Mouse (Mus musculus) kidney, adult 2 months (tissue): ENCODE data around the gene Lonp2. TPM values are rescaled to one million over a fixed set of nuclear protein-coding genes. Genes with fewer than 3 reads are reported as not detected.

Source experiments
- DNase-seq: peaks from one replicate; pipeline ENCODE4 v3.0.0; 2021
- H3K27ac ChIP-seq: fragments of 200-500 bp; 2 replicates; pipeline ENCODE4 v1.5.1; 2012; ENCODE audit warnings: low read depth, low read length, control low read depth, inconsistent platforms; ENCODE audit not compliant: insufficient read depth
- H3K27me3 ChIP-seq: fragments of 200-500 bp; replicated peaks from 2 replicates; pipeline ENCODE4 v1.6.1; 2012; ENCODE audit warnings: mild to moderate bottlenecking, moderate library complexity, low read length, inconsistent platforms; ENCODE audit not compliant: control insufficient read depth, insufficient read depth
- H3K36me3 ChIP-seq: fragments of 200-500 bp; 2 replicates; pipeline ENCODE4 v1.6.1; 2012; ENCODE audit warnings: mild to moderate bottlenecking, moderate library complexity, low read length, inconsistent platforms; ENCODE audit not compliant: control insufficient read depth, insufficient read depth
- H3K4me1 ChIP-seq: fragments of 200-500 bp; 2 replicates; pipeline ENCODE4 v1.6.1; 2011; ENCODE audit warnings: low read length; ENCODE audit not compliant: control insufficient read depth, insufficient read depth
- H3K4me3 ChIP-seq: fragments of 200-500 bp; 2 replicates; pipeline ENCODE4 v1.5.1; 2011; ENCODE audit warnings: mild to moderate bottlenecking, low read depth, low read length, control low read depth; ENCODE audit not compliant: insufficient read depth
- CTCF ChIP-seq: fragments of 200-500 bp; conservative IDR thresholded peaks from 2 replicates; pipeline ENCODE4 v1.5.1; 2011; ENCODE audit warnings: low read depth, mild to moderate bottlenecking, control low read depth, low read length, moderate library complexity, mixed read lengths; ENCODE audit not compliant: insufficient read depth, insufficient read length
- POLR2A ChIP-seq: fragments of 200-500 bp; IDR thresholded peaks from one replicate; pipeline ENCODE4 v1.6.1; 2011; ENCODE audit warnings: low read depth, low read length, control low read depth
- WGBS: fragments of 180-500 bp; shearing (Covaris S2); methylation state at CpG from one replicate; pipeline ENCODE4 v1.1.7; 2018; 5-methylcytosine and 5-hydroxymethylcytosine counted together
- polyA plus RNA-seq: library from polyadenylated mRNA; depleted of rRNA; stranded (reverse); fragments of >200 nt; gene quantifications from 2 replicates; pipeline ENCODE4 v1.2.3, GENCODE M21; 2012

Gene Lonp2
- polyA plus RNA-seq, 1 experiment = 82.9 TPM

DNA sequence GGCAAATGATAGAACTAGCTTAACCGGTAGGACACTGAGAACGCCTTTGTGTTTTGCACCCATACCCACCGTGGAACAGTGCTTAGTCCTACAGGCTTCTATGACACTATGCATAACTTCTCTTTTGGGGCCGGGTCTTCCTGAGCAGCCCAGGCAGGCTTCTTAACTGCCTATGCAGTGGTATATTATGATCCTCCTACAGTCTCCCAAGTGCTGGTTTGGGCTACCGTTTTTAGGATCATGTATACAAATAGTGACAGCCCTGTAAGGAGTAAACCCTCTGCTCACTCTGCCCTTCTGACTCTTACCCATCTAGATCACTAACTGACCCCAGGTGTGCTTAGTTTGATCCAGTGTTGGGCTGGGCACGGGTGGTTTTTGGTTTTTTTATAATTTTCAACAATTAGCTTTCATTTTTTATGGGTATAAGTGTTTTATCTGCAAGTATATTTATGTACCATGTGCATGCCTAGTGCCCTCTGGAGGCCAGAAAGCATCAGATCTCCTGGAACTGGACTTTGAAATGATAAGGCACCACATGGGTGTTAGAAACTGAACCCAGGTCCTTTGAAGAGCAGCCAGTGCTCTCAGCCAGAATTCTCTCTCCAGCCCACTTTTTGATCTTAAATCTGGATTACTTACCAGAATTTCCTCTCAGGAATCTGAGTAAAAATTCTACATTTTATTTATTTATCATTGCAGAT lies 97.1 kb downstream of the Lonp2 start:
- Histone ChIP-seq H3K36me3 (no peaks in the 10 kb centered on the region; the same call in 1 of the 2 replicates), H3K27ac (no peak overlapping the region), H3K27me3 (no peaks in the 10 kb centered on the region), H3K4me3 (no peak overlapping the region), H3K4me1 (0 out of 2 replicates have a peak, but pooled peaks cover under 1% of the 10 kb centered on the region)
- peak; percentile 24 for DNase-seq
- no peak for TF ChIP-seq POLR2A
- TF ChIP-seq CTCF = peak; percentile 28; the same call in 1 of the 2 replicates
- WGBS = 87% methylated on average over 6 of the region's 6 CpGs

GRCm38 (mm10) chr8:86721490-86721889 lies 97.6 kb downstream of the Lonp2 start:
- DNase-seq = no peak
- no peak overlapping the region for H3K4me3 ChIP-seq
- no peak for TF ChIP-seq CTCF
- no peak for TF ChIP-seq POLR2A
- H3K27ac ChIP-seq = no peak overlapping the region
- H3K4me1 ChIP-seq = 0 out of 2 replicates have a peak, but pooled peaks cover 5% of the 10 kb centered on the region
- 80% methylated on average over 2 of the region's 2 CpGs for WGBS
- H3K36me3 ChIP-seq = no peaks in the 10 kb centered on the region; the same call in 1 of the 2 replicates
- no peaks in the 10 kb centered on the region for H3K27me3 ChIP-seq

DNA sequence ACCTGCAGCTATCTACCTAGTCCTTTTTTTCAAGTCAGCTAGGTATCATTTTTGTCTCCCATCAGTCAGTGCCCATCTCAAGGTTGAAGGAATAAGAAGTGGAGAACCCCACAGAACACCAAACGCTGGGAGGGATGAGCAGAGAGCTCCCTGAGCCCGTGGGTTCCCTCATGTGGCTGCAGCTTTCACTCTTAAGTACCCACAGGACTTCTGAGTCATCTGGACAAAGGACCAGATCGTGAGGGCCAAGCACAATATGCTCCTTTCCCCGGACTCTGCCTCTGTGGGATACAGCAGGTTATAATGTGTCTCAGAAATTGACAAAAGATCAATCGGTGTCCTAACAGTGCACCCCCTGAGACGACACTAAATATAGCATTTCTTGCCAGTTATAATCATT lies 103.1 kb downstream of the Lonp2 start:
- Histone ChIP-seq H3K4me1 (peaks cover 29% of the 10 kb centered on the region), H3K27ac (no peak overlapping the region), H3K36me3 (no peaks in the 10 kb centered on the region; the same call in 1 of the 2 replicates), H3K27me3 (no peaks in the 10 kb centered on the region), H3K4me3 (no peak overlapping the region)
- TF ChIP-seq POLR2A (no peak), CTCF (no peak)
- DNase-seq = no peak
- WGBS = 61% methylated on average over 6 of the region's 6 CpGs

DNA sequence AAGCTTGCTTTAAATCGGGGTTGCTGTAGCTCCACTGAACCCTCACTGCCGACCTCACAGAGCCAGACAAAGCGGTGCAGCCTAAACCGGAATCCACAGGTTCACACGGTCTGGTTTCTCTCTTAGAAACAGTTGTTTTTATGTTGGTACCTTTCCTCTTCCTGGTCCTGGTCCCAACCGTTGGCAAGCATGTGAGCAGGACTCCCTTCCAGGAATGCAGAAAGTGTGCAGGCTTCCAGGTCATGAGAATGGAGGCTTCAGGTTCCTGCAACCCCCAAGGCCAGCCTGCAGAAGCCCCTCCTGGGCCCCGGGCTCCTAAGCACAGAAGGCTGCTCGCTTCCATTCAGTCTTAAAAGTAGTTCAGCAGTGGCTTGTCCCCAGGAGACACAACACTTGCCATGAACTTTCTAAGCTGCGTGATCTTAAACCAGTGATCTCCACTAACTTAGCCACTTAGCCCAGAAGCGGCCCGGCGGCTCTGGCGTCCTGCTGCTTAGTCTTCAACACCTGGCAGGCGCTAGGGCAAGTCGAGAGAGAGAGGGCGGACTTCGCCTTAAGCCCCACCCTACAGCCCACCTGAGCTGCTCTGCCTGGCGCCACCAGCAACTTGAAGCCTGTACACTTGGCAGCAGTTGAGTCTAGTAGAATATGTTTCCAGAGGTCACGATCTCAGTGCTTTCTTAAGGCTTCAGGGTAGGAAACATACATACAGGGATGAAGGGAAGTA lies 104.5 kb downstream of the Lonp2 start:
- peak; percentile 63 for DNase-seq
- H3K27me3 ChIP-seq = no peaks in the 10 kb centered on the region
- H3K4me3 ChIP-seq = no peak overlapping the region
- peaks cover 29% of the 10 kb centered on the region for H3K4me1 ChIP-seq
- H3K27ac ChIP-seq = peak overlapping the region; percentile 24
- 40% methylated on average over 19 of the region's 19 CpGs for WGBS
- TF ChIP-seq CTCF (no peak), POLR2A (no peak)
- no peaks in the 10 kb centered on the region for H3K36me3 ChIP-seq

- Histone ChIP-seq H3K27me3 (no peaks in the 10 kb centered on the region), H3K4me1 (peaks cover 35% of the 10 kb centered on the region), H3K27ac (0 out of 2 replicates have a peak overlapping the region, but pooled peaks have one; percentile 32), H3K4me3 (no peak overlapping the region), H3K36me3 (no peaks in the 10 kb centered on the region)
- TF ChIP-seq POLR2A (no peak), CTCF (no peak)
- no peak for DNase-seq
- 29% methylated on average over 3 of the region's 3 CpGs for WGBS
Measured at GRCm38 (mm10) chr8:86730303-86730702, 106.5 kb downstream of the Lonp2 start.

- H3K27ac ChIP-seq = 0 out of 2 replicates have a peak overlapping the region, but pooled peaks have one; percentile 32
- no peaks in the 10 kb centered on the region for H3K36me3 ChIP-seq
- no peak for DNase-seq
- H3K4me1 ChIP-seq = peaks cover 41% of the 10 kb centered on the region
- no peaks in the 10 kb centered on the region for H3K27me3 ChIP-seq
- TF ChIP-seq POLR2A (no peak), CTCF (no peak)
- 94% methylated on average over 1 of the region's 1 CpGs for WGBS
- no peak overlapping the region for H3K4me3 ChIP-seq
Measured at GRCm38 (mm10) chr8:86730860-86731259, 107.0 kb downstream of the Lonp2 start.

DNA sequence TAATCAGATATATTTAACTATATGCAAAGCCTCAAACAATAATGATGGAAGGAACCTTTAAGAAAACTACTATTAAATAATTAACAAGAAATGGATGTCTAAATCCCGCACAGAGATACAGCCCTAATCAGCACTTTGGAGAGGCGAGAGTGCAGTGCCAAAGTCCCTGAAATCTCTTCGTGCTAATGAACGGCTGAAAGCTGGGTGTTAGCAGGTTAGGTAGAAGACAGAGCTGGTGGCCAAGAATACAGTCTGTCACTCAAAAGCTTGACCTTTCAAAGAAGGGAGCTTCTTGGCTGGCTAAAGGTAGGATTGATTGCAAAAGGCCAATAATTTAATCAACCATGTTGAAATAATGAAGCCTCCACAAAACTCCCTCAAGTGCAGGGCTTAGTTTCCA lies 110.3 kb downstream of the Lonp2 start:
- TF ChIP-seq CTCF = no peak
- TF ChIP-seq POLR2A = no peak
- WGBS = 46% methylated on average over 4 of the region's 4 CpGs
- no peak overlapping the region for H3K27ac ChIP-seq

More for the DNA sequence above, 110.3 kb downstream of the Lonp2 start:
- no peaks in the 10 kb centered on the region for H3K36me3 ChIP-seq
- H3K4me3 ChIP-seq = no peak overlapping the region
- no peaks in the 10 kb centered on the region for H3K27me3 ChIP-seq
- peak; percentile 56 for DNase-seq
- H3K4me1 ChIP-seq = peaks cover 30% of the 10 kb centered on the region
